Mouse (Mus musculus) E14TG2a.4 (cell line): ENCODE results near the gene Efemp1.

Source experiments
- CTCF ChIP-seq: conservative IDR thresholded peaks from 2 replicates; pipeline ENCODE4 v1.5.1; 2014; ENCODE audit warnings: low read length
- NANOG ChIP-seq: IDR thresholded peaks from 2 replicates; pipeline ENCODE4 v1.6.1; 2014; ENCODE audit warnings: borderline replicate concordance, low read length, mixed read lengths
- POU5F1 ChIP-seq: IDR thresholded peaks from 2 replicates; pipeline ENCODE4 v1.6.1; 2014; ENCODE audit warnings: low read length, borderline replicate concordance

DNA sequence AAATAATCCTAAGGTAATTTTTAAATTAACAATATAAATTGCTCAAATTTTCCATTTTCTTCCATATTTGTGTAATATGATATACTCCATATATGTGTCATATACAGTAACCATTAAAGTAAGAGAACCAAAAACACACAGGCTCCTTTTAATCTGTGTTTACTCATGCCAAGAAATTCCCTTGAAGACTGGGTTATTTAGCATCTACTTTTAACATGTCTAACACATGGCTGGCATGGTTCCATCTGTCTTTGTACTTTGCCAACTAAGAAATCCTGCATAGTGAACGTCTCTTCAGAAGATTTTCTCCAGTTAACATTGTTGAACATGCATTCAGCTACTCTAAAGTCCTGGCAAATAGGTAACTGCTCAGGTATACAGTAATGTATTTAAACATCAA lies 46.4 kb downstream of the Efemp1 start:
- TF ChIP-seq CTCF (no peak), POU5F1 (no peak), NANOG (no peak)
